Mouse (Mus musculus): ENCODE data around the gene Srprb. TPM values are rescaled to one million over a fixed set of nuclear protein-coding genes. Genes with fewer than 3 reads are reported as not detected.

Srprb gene
- 8.9 TPM for polyA plus RNA-seq (2014; fragmentation: Illumina TruSeq; extraction: RNeasy Lipid Tissue Mini Kit (QIAGEN cat#74804); ENCODE audit: low read depth, low replicate concordance)

GRCm38 (mm10) chr9:103201561-103202260, at the start of gene Srprb:
Gene Srprb (minus strand): TSS chr9:103202137.

GRCm38 (mm10) chr9:103230151-103230951, 28.4 kb upstream of the Srprb start, which contains the start of the genes Gm20425 and Trf:
Gene Gm20425 (minus strand): TSS chr9:103230307.
Gene Trf (minus strand): TSS chr9:103230444.

Other genes starting within 250 kb of the Srprb start
- 4.4 TPM for gene Slco2a1, start 213.4 kb downstream of the Srprb start, polyA plus RNA-seq (2014; fragmentation: Illumina TruSeq; extraction: RNeasy Lipid Tissue Mini Kit (QIAGEN cat#74804); ENCODE audit: low read depth, low replicate concordance)
- 11.0 TPM for gene Rab6b, start 90.3 kb downstream of the Srprb start, polyA plus RNA-seq (2014; fragmentation: Illumina TruSeq; extraction: RNeasy Lipid Tissue Mini Kit (QIAGEN cat#74804); ENCODE audit: low read depth, low replicate concordance)
- gene Gm20425, start 28.2 kb upstream of the Srprb start, polyA plus RNA-seq (2014; fragmentation: Illumina TruSeq; extraction: RNeasy Lipid Tissue Mini Kit (QIAGEN cat#74804); ENCODE audit: low read depth, low replicate concordance) = 2.6 TPM
- gene Trf, start 28.3 kb upstream of the Srprb start, polyA plus RNA-seq (2014; fragmentation: Illumina TruSeq; extraction: RNeasy Lipid Tissue Mini Kit (QIAGEN cat#74804); ENCODE audit: low read depth, low replicate concordance) = 80.1 TPM
- gene 1300017J02Rik, start 102.9 kb upstream of the Srprb start, polyA plus RNA-seq (2014; fragmentation: Illumina TruSeq; extraction: RNeasy Lipid Tissue Mini Kit (QIAGEN cat#74804); ENCODE audit: low read depth, low replicate concordance) = 0.28 TPM
- 14.4 TPM for gene Topbp1, start 103.1 kb upstream of the Srprb start, polyA plus RNA-seq (2014; fragmentation: Illumina TruSeq; extraction: RNeasy Lipid Tissue Mini Kit (QIAGEN cat#74804); ENCODE audit: low read depth, low replicate concordance)
- gene Cdv3, start 163.7 kb upstream of the Srprb start, polyA plus RNA-seq (2014; fragmentation: Illumina TruSeq; extraction: RNeasy Lipid Tissue Mini Kit (QIAGEN cat#74804); ENCODE audit: low read depth, low replicate concordance) = 116 TPM